Mouse (Mus musculus) liver, embryonic 12.5 days (tissue): Measurements from ENCODE around the gene Ssc4d. TPM values are rescaled to one million over a fixed set of nuclear protein-coding genes. Genes with fewer than 3 reads are reported as not detected.
A peak's percentile ranks its signal among the peaks of the same experiment; 100 is the strongest.

Source experiments
- ATAC-seq: fragments of 200-750 bp; cut with Nextera tagmentation; 2 replicates; pipeline ENCODE4 v1.8.0; 2017; ENCODE audit warnings: moderate number of reproducible peaks, mild to moderate bottlenecking, moderate library complexity
- H3K27ac ChIP-seq: fragments of 300-500 bp; sonication (generic); 2 replicates; pipeline ENCODE4 v1.5.1; 2016; ENCODE audit warnings: mild to moderate bottlenecking
- H3K27me3 ChIP-seq: fragments of 300-500 bp; sonication (generic); replicated peaks from 2 replicates; pipeline ENCODE4 v1.6.1; 2016; ENCODE audit warnings: mild to moderate bottlenecking, moderate library complexity
- H3K36me3 ChIP-seq: fragments of 300-500 bp; sonication (generic); 2 replicates; pipeline ENCODE4 v1.6.1; 2016; ENCODE audit warnings: mild to moderate bottlenecking, moderate library complexity
- H3K4me1 ChIP-seq: fragments of 300-500 bp; sonication (generic); 2 replicates; pipeline ENCODE4 v1.6.1; 2016
- H3K4me2 ChIP-seq: fragments of 300-500 bp; sonication (generic); 2 replicates; pipeline ENCODE4 v1.6.1; 2016; ENCODE audit warnings: mild to moderate bottlenecking, moderate library complexity
- H3K4me3 ChIP-seq: fragments of 300-500 bp; sonication (generic); 2 replicates; pipeline ENCODE4 v1.5.1; 2016; ENCODE audit warnings: mild to moderate bottlenecking, moderate library complexity
- H3K9ac ChIP-seq: fragments of 300-500 bp; sonication (generic); 2 replicates; pipeline ENCODE4 v1.6.1; 2016; ENCODE audit warnings: mild to moderate bottlenecking, moderate library complexity
- H3K9me3 ChIP-seq: fragments of 300-500 bp; sonication (generic); replicated peaks from 2 replicates; pipeline ENCODE4 v1.6.1; 2016; ENCODE audit warnings: mild to moderate bottlenecking, moderate library complexity
- WGBS: fragments of 180-500 bp; shearing (Covaris S2); methylation state at CpG from one replicate; pipeline ENCODE4 v1.1.7; 2016; ENCODE audit not compliant: insufficient replicate concordance; 5-methylcytosine and 5-hydroxymethylcytosine counted together
- polyA plus RNA-seq: library from polyadenylated mRNA; unstranded; fragments of >200 nt; fragmentation: Nextera tagmentation; extraction: Ambion mirVana; gene quantifications from 2 replicates; pipeline ENCODE4 v1.2.1, GENCODE M21; 2016

Gene Ssc4d
- polyA plus RNA-seq, 1 experiment from 2014 or later: 2.0 TPM

DNA sequence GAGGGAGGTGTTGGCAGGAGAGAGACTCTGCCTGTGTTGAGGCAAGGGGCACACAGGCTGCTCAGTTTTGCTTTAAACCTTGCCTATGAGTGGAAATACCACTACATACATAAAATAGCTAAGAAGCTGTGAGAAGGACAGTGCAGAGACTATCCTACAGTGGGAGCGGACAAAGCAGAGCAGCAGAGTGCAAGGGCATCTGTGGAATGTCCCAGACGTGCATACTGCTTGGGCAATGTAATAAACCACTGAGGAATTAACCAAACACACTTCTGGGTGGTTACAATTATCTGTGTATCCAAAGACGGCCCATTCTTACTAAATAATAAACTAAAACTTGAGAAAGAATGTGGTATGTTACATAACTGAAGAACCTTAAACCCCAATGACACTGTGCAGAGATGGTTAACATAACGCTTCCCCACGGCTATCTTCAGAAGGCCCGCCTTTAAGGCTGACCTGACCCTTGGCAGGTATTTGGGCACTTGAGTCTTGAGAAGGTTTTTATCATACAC lies 58.2 kb downstream of the Ssc4d start:
- Histone ChIP-seq H3K27me3 (no peaks in the 10 kb centered on the region), H3K4me1 (peaks cover 41% of the 10 kb centered on the region), H3K9ac (no peak overlapping the region; the same call in 1 of the 2 replicates), H3K9me3 (no peaks in the 10 kb centered on the region), H3K36me3 (peaks cover 96% of the 10 kb centered on the region), H3K4me2 (no peak overlapping the region), H3K27ac (no peak overlapping the region), H3K4me3 (no peak overlapping the region)
- ATAC-seq: no peak
- 79% methylated on average over 6 of the region's 6 CpGs for WGBS

DNA sequence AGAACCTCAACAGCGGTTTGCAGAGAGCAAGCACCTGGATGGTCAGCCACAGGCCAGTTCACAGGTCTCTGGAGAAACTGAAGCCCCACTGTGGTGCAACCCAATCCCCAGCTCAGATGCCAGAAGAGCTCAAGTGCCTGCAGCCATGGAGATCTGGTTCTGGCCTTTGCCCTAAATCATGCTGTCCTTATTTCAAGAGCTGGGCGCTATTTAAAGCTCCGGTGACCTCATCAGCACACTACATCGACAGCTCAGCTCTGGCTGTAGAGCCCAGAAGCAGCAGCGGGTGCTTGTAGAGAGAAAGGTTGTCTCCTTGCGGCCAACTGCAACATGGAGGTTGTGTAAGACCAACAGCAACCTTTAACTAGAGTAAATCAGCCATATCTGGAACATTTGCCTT lies 60.2 kb downstream of the Ssc4d start:
- Histone ChIP-seq H3K27me3 (no peaks in the 10 kb centered on the region), H3K4me2 (no peak overlapping the region), H3K27ac (peak overlapping the region; percentile 72), H3K4me1 (peaks cover 54% of the 10 kb centered on the region), H3K9ac (no peak overlapping the region), H3K4me3 (no peak overlapping the region), H3K9me3 (no peaks in the 10 kb centered on the region), H3K36me3 (peaks cover 96% of the 10 kb centered on the region)
- WGBS: 66% methylated on average over 6 of the region's 6 CpGs
- ATAC-seq: no peak

DNA sequence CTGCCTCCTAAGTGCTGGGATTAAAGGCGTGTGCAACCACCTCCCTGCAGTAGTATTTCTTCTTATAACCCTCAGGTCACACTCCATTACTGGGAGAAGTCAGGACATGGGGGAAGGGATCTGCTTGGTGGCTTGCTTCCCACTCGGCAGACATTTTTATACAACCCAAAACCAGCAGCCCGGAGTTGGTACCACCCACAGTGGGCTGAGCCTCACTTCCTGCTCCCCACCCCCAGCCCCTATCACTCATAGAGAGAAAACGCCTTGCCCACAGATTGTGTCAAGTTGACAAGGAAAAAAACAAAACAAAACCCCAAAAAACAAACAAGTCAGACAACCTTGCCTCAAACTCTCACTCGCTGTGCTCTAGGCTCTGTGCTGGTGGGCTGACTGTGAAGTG lies 61.1 kb downstream of the Ssc4d start:
- no peak overlapping the region for H3K4me3 ChIP-seq
- peaks cover 62% of the 10 kb centered on the region for H3K4me1 ChIP-seq
- H3K27ac ChIP-seq: no peak overlapping the region; the same call in 1 of the 2 replicates
- ATAC-seq: no peak
- H3K4me2 ChIP-seq: no peak overlapping the region
- no peaks in the 10 kb centered on the region for H3K9me3 ChIP-seq
- WGBS: 42% methylated on average over 5 of the region's 5 CpGs
- no peak overlapping the region for H3K9ac ChIP-seq
- no peaks in the 10 kb centered on the region for H3K27me3 ChIP-seq
- peaks cover 95% of the 10 kb centered on the region for H3K36me3 ChIP-seq

DNA sequence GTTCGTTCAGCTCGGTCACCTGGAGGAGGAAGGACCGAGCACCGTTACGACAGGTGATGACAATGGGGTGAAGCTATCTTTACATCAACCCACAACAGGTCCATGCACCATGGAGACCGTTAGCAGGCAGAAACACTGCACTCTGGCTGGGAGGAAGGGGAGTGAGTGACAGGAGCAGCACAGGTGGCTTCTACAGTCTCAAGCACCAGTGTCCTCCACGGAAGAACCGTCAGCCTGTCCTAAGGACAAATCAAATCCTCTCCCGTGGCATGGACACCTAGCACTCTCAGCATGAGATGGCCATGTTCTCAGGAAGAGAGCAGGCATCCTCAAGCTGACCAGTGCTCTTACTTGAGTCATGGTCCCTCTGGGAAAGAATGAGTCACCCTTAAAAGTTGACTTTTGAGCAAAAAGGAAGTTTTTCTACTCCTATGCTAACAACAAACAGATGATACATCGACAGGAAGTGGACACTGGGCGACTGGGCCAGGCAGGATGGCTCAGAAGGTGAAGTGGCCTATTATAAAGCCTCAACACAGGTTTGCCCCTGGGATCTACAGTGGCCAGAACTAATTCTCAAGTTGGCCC lies 62.6 kb downstream of the Ssc4d start:
- H3K4me1 ChIP-seq: peaks cover 76% of the 10 kb centered on the region
- no peaks in the 10 kb centered on the region for H3K27me3 ChIP-seq
- H3K27ac ChIP-seq: no peak overlapping the region
- no peak overlapping the region for H3K4me2 ChIP-seq
- WGBS: 81% methylated on average over 11 of the region's 11 CpGs
- H3K9ac ChIP-seq: no peak overlapping the region
- H3K36me3 ChIP-seq: peaks cover 95% of the 10 kb centered on the region
- no peak overlapping the region for H3K4me3 ChIP-seq
- ATAC-seq: no peak
- no peaks in the 10 kb centered on the region for H3K9me3 ChIP-seq

DNA sequence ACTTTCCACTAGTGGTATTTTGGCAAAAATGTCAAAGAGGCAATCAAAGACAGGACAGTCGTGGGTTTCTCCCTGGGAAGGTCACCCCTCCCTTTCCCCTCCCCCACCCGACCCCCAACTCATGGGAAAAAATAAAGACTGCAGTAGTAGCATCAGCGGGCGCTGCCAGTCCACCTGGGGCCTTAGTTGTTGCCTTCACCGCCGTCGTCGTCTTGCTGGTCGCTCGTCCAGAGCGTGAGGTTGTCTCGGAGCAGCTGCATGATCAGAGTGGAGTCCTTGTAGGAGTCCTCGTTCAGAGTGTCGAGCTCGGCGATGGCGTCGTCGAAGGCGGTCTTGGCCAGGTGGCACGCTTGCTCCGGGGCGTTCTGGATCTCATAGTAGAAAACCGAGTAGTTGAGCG lies 63.5 kb downstream of the Ssc4d start:
- H3K4me2 ChIP-seq: no peak overlapping the region
- no peaks in the 10 kb centered on the region for H3K9me3 ChIP-seq
- no peak overlapping the region for H3K27ac ChIP-seq
- peaks cover 74% of the 10 kb centered on the region for H3K4me1 ChIP-seq
- ATAC-seq: no peak
- 87% methylated on average over 25 of the region's 25 CpGs for WGBS
- peaks cover 90% of the 10 kb centered on the region for H3K36me3 ChIP-seq
- no peaks in the 10 kb centered on the region for H3K27me3 ChIP-seq
- no peak overlapping the region for H3K4me3 ChIP-seq
- H3K9ac ChIP-seq: no peak overlapping the region

Other genes with a start within 250 kb of the Ssc4d start
- gene Tmem120a, start 230.1 kb downstream of the Ssc4d start, polyA plus RNA-seq: 17.4 and 21.5 TPM in 2 replicates
- gene Styxl1, start 196.1 kb downstream of the Ssc4d start, polyA plus RNA-seq: 0.16 TPM in 1 of 2 replicates, not detected in the other
- 451 and 473 TPM in 2 replicates for gene Mdh2, start 196.1 kb downstream of the Ssc4d start, polyA plus RNA-seq
- gene Srrm3, start 167.6 kb downstream of the Ssc4d start, polyA plus RNA-seq: not detected in 2 replicates
- gene Hspb1, start 86.6 kb downstream of the Ssc4d start, polyA plus RNA-seq: 7.4 TPM in 2 replicates
- 121 and 128 TPM in 2 replicates for gene Ywhag, start 39.9 kb downstream of the Ssc4d start, polyA plus RNA-seq
- not detected in 2 replicates for gene Zp3, start 5.6 kb upstream of the Ssc4d start, polyA plus RNA-seq
- 11.3 and 12.5 TPM in 2 replicates for gene Dtx2, start 20.3 kb upstream of the Ssc4d start, polyA plus RNA-seq
- 6.9 TPM in 2 replicates for gene Upk3b, start 64.0 kb upstream of the Ssc4d start, polyA plus RNA-seq
- 0.13 and 0.14 TPM in 2 replicates for gene Upk3bl, start 80.0 kb upstream of the Ssc4d start, polyA plus RNA-seq
- gene Rasa4, start 109.4 kb upstream of the Ssc4d start, polyA plus RNA-seq: 1.5 and 1.6 TPM in 2 replicates
- gene Polr2j, start 142.1 kb upstream of the Ssc4d start, polyA plus RNA-seq: 186 and 191 TPM in 2 replicates
- 53.4 and 54.5 TPM in 2 replicates for gene Lrwd1, start 161.5 kb upstream of the Ssc4d start, polyA plus RNA-seq
- gene Alkbh4, start 161.6 kb upstream of the Ssc4d start, polyA plus RNA-seq: 17.0 and 18.8 TPM in 2 replicates
- gene Orai2, start 196.2 kb upstream of the Ssc4d start, polyA plus RNA-seq: 4.4 and 6.7 TPM in 2 replicates
- 36.3 and 41.3 TPM in 2 replicates for gene Prkrip1, start 224.4 kb upstream of the Ssc4d start, polyA plus RNA-seq